Mouse (Mus musculus): ENCODE data around the gene Ccsap. TPM values are rescaled to one million over a fixed set of nuclear protein-coding genes. Genes with fewer than 3 reads are reported as not detected.

Gene Ccsap
- polyA plus RNA-seq, 1 experiment = not detected

DNA sequence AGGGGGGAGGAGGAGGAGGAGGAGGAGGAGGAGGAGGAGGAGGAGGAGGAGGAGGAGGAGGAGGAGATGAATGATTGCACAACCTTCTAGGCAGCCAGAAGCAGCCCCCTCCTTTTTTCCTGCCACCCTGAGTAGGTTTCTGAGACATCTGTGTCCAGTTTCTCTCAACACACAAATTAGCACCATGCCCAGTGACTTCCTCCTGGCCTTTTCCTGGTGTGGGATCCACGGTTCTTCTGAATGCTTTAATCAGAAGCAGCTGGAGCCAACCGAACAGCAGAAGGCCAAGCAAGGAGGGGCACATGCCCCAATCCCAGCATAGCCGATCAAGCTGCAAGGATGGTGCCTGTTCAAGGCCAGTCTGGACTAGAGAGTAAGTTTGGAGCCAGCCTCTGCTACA is 60.1 kb downstream of the Ccsap start:
- H3K4me1 ChIP-seq (ENCODE audit: control insufficient read depth, insufficient read depth, low read length) = peaks cover 4% of the 10 kb centered on the region
- H3K27ac ChIP-seq (ENCODE audit: insufficient read depth, low read depth, low read length) = no peak overlapping the region
- TF ChIP-seq POLR2A (IDR thresholded peaks at IDR 0.05; ENCODE audit: insufficient read depth, low read depth, low read length) (no peak), CTCF (IDR thresholded peaks at IDR 0.05; ENCODE audit: insufficient read depth, low read depth, low read length) (no peak)
- 61% methylated on average over 3 of the region's 3 CpGs for WGBS
- H3K4me3 ChIP-seq (ENCODE audit: insufficient read depth, low read depth, low read length) = no peak overlapping the region

DNA sequence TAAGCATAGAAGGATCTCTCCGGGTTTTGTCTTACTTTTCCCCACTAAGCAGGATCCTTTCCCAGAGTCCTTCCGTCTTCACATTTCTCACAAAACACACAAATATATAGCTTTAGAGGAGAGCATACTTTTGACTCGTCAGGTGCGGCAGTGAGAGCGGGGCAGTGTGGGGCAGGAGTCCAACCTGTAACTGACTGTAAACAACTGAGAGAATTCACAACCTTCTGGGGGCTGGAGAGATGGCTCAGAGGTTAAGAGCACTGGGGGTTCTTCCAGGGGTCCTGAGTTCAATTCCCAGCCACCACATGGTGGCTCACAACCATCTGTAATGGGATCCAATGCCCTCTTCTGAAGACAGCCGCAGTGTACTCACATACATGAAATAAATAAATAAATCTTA is 60.6 kb downstream of the Ccsap start:
- Histone ChIP-seq H3K4me1 (ENCODE audit: control insufficient read depth, insufficient read depth, low read length) (peaks cover 4% of the 10 kb centered on the region), H3K4me3 (ENCODE audit: insufficient read depth, low read depth, low read length) (no peak overlapping the region), H3K27ac (ENCODE audit: insufficient read depth, low read depth, low read length) (no peak overlapping the region)
- TF ChIP-seq POLR2A (IDR thresholded peaks at IDR 0.05; ENCODE audit: insufficient read depth, low read depth, low read length) (no peak), CTCF (IDR thresholded peaks at IDR 0.05; ENCODE audit: insufficient read depth, low read depth, low read length) (no peak)
- whole genome bisulfite sequencing = 86% methylated on average over 6 of the region's 6 CpGs

DNA sequence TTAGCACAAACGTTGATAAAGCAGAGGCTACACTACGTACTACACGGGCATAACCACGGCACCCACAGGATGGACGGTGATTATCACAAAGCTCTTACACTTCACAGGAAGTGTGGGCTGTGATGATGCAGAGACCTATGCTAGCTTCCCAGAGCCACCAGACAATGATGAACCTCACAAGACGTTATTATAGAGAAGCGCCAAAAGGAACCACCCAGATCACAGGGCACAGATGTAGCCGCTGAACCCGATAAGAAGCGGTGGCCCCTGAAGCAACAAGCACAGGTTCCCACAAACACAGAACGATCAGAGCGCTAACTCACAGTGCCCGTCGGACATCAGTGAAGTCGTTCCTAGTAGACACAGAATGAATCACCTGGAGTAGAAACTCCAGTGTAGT is 62.1 kb downstream of the Ccsap start:
- 96% methylated on average over 15 of the region's 15 CpGs for WGBS
- Histone ChIP-seq H3K4me3 (ENCODE audit: insufficient read depth, low read depth, low read length) (no peak overlapping the region), H3K27ac (ENCODE audit: insufficient read depth, low read depth, low read length) (no peak overlapping the region), H3K4me1 (ENCODE audit: control insufficient read depth, insufficient read depth, low read length) (no peaks in the 10 kb centered on the region)
- TF ChIP-seq POLR2A (IDR thresholded peaks at IDR 0.05; ENCODE audit: insufficient read depth, low read depth, low read length) = no peak
- TF ChIP-seq CTCF (IDR thresholded peaks at IDR 0.05; ENCODE audit: insufficient read depth, low read depth, low read length) = no peak

DNA sequence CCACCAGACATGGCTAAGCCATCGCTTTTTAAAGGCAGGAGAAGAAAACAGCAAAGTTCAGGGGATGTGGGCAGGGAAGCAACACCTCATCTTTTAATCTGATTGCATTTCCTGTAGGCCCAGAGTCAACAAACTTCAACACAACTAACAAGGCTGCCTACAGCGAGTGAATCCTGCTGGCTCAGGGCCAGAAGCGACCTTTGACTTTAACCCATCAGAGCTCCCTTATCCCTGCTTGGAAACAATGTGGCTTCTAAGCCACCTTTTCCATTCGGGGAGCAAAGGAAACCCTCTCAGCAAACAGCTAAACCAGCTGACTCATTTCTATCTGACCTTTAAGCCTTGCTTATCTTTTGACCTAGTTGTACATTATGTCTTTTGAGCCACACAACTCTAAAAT is 63.3 kb downstream of the Ccsap start:
- WGBS = 58% methylated on average over 4 of the region's 4 CpGs
- TF ChIP-seq POLR2A (IDR thresholded peaks at IDR 0.05; ENCODE audit: insufficient read depth, low read depth, low read length) (no peak), CTCF (IDR thresholded peaks at IDR 0.05; ENCODE audit: insufficient read depth, low read depth, low read length) (no peak)
- no peak overlapping the region for H3K4me3 ChIP-seq (ENCODE audit: insufficient read depth, low read depth, low read length)

DNA sequence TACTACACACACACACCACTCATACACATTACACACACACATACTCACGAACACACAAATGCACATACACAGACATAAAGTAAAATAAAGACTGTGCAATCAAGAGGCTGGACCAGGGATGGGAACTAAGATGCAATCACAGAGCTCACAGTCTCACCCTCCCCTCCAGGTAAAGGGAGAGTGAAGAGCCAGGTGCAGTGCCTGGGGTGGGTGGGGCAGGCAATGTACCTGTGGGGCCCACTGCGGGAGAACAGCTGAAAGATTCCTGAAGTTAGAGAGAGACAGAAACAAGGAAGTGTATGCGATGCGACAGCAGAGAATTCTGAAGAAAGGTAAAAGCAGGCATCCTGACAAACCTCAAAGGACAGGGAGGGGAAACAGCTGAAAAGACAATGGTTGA is 65.2 kb downstream of the Ccsap start:
- 87% methylated on average over 4 of the region's 4 CpGs for WGBS
- no peak overlapping the region for H3K4me3 ChIP-seq (ENCODE audit: insufficient read depth, low read depth, low read length)
- no peak overlapping the region for H3K27ac ChIP-seq (ENCODE audit: insufficient read depth, low read depth, low read length)
- TF ChIP-seq POLR2A (IDR thresholded peaks at IDR 0.05; ENCODE audit: insufficient read depth, low read depth, low read length) (no peak), CTCF (IDR thresholded peaks at IDR 0.05; ENCODE audit: insufficient read depth, low read depth, low read length) (no peak)
- H3K4me1 ChIP-seq (ENCODE audit: control insufficient read depth, insufficient read depth, low read length) = no peaks in the 10 kb centered on the region

More for the DNA sequence above, 63.3 kb downstream of the Ccsap start:
- Histone ChIP-seq H3K27ac (ENCODE audit: insufficient read depth, low read depth, low read length) (no peak overlapping the region), H3K4me1 (ENCODE audit: control insufficient read depth, insufficient read depth, low read length) (no peaks in the 10 kb centered on the region)

DNA sequence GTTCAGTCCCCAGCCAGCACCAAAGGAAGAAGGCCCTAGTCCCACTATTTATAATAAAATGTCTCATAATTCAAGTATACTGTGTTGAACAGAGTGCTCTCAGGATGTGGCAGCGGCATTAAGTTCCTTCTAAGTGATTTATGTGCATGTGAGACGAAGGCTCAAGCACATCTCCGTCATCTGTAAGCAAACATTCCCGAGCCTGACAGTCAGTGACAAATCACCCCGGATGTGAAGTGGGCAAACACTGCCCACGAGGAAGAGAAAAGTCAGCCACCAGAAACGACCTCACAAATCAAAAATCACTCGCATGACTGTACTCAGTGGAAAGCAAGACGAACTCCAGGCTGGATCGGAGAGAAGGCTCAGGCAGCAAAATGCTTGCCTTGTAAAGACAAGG is 66.1 kb downstream of the Ccsap start:
- WGBS = 77% methylated on average over 10 of the region's 10 CpGs
- Histone ChIP-seq H3K4me3 (ENCODE audit: insufficient read depth, low read depth, low read length) (no peak overlapping the region), H3K4me1 (ENCODE audit: control insufficient read depth, insufficient read depth, low read length) (0 out of 2 replicates have a peak, but pooled peaks cover 3% of the 10 kb centered on the region), H3K27ac (ENCODE audit: insufficient read depth, low read depth, low read length) (no peak overlapping the region)
- no peak for TF ChIP-seq CTCF (IDR thresholded peaks at IDR 0.05; ENCODE audit: insufficient read depth, low read depth, low read length)

DNA sequence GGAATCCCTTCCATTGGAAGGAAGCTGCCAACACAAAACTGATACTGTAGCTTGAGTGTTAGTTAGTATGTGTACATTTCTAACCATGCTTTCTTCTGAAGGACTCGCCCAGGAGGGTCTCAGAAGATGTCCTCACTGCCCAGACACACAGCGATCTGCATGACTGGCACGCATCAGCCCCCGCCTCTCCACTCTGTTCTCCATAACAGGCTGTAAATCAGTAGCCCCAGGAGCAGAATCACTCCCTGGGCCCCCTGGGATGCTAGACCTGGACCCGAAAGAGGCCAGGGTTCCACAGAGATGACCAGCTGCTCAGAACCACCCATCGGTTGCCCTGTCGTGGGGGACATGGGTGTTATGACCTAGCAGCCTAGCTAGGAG is 68.2 kb downstream of the Ccsap start:
- Histone ChIP-seq H3K4me1 (ENCODE audit: control insufficient read depth, insufficient read depth, low read length) (peaks cover 12% of the 10 kb centered on the region), H3K27ac (ENCODE audit: insufficient read depth, low read depth, low read length) (no peak overlapping the region), H3K4me3 (ENCODE audit: insufficient read depth, low read depth, low read length) (no peak overlapping the region)
- WGBS = 86% methylated on average over 7 of the region's 7 CpGs
- TF ChIP-seq CTCF (IDR thresholded peaks at IDR 0.05; ENCODE audit: insufficient read depth, low read depth, low read length) (no peak), POLR2A (IDR thresholded peaks at IDR 0.05; ENCODE audit: insufficient read depth, low read depth, low read length) (no peak)

DNA sequence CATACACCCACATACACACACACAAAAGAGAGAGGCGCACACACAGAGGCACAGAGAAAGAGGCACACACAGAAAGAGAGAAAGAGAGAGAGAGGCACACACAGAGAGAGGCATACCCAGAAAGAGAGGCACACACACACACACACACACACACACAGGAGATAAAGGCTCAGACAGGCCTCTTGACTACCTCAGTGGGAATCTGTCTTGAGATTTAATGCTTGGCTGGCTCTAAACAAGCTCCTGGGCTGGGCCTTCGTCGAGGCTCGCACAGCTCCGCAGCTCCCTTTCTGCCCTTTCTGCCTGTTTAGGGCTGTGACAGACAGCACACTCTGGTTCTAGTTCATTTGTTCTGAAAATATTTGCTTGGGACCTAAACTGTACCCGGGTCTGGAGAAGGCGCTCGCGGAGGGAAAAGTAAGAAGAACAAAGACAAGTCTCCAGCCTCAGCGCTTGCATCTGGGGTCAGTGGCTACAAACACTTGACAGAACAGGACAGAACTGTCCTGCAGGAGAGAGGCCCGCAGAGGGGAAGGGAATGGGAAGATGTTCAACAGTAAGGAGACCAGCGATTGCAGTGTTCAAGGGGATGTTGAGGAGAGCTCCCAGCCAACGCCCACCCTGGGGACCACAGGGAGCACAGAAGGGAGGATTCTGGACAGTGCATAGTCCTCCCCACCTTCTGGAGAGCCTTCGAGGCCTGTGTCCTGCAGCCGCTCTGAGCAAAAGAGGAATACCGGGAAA is 68.7 kb downstream of the Ccsap start:
- WGBS = 58% methylated on average over 16 of the region's 16 CpGs
- H3K27ac ChIP-seq (ENCODE audit: insufficient read depth, low read depth, low read length) = no peak overlapping the region
- H3K4me3 ChIP-seq (ENCODE audit: insufficient read depth, low read depth, low read length) = no peak overlapping the region
- TF ChIP-seq CTCF (IDR thresholded peaks at IDR 0.05; ENCODE audit: insufficient read depth, low read depth, low read length) (no peak), POLR2A (IDR thresholded peaks at IDR 0.05; ENCODE audit: insufficient read depth, low read depth, low read length) (no peak)
- peaks cover 12% of the 10 kb centered on the region for H3K4me1 ChIP-seq (ENCODE audit: control insufficient read depth, insufficient read depth, low read length)

Other genes starting within 250 kb of the Ccsap start
- gene Rhou, start 206.3 kb downstream of the Ccsap start, polyA plus RNA-seq (2012; ENCODE audit: insufficient read depth, insufficient read length, low replicate concordance, missing spikeins) = not detected in 2 replicates
- not detected in 2 replicates for gene Rab4a, start 54.2 kb downstream of the Ccsap start, polyA plus RNA-seq (2012; ENCODE audit: insufficient read depth, insufficient read length, low replicate concordance, missing spikeins)
- not detected in 2 replicates for gene Acta1, start 34.5 kb upstream of the Ccsap start, polyA plus RNA-seq (2012; ENCODE audit: insufficient read depth, insufficient read length, low replicate concordance, missing spikeins)
- gene Nup133, start 89.1 kb upstream of the Ccsap start, polyA plus RNA-seq (2012; ENCODE audit: insufficient read depth, insufficient read length, low replicate concordance, missing spikeins) = not detected in 2 replicates
- not detected in 2 replicates for gene Abcb10, start 122.9 kb upstream of the Ccsap start, polyA plus RNA-seq (2012; ENCODE audit: insufficient read depth, insufficient read length, low replicate concordance, missing spikeins)
- gene Taf5l, start 161.2 kb upstream of the Ccsap start, polyA plus RNA-seq (2012; ENCODE audit: insufficient read depth, insufficient read length, low replicate concordance, missing spikeins) = not detected in 2 replicates
- not detected in 2 replicates for gene Urb2, start 161.3 kb upstream of the Ccsap start, polyA plus RNA-seq (2012; ENCODE audit: insufficient read depth, insufficient read length, low replicate concordance, missing spikeins)